Mouse (Mus musculus) kidney, adult 2 months (tissue): ENCODE data around the gene Dlg2. TPM values are rescaled to one million over a fixed set of nuclear protein-coding genes. Genes with fewer than 3 reads are reported as not detected.

Source experiments
- DNase-seq: peaks from one replicate; pipeline ENCODE4 v3.0.0; 2021
- H3K27ac ChIP-seq: fragments of 200-500 bp; 2 replicates; pipeline ENCODE4 v1.5.1; 2012; ENCODE audit warnings: low read depth, low read length, control low read depth, inconsistent platforms; ENCODE audit not compliant: insufficient read depth
- H3K27me3 ChIP-seq: fragments of 200-500 bp; replicated peaks from 2 replicates; pipeline ENCODE4 v1.6.1; 2012; ENCODE audit warnings: mild to moderate bottlenecking, moderate library complexity, low read length, inconsistent platforms; ENCODE audit not compliant: control insufficient read depth, insufficient read depth
- H3K36me3 ChIP-seq: fragments of 200-500 bp; 2 replicates; pipeline ENCODE4 v1.6.1; 2012; ENCODE audit warnings: mild to moderate bottlenecking, moderate library complexity, low read length, inconsistent platforms; ENCODE audit not compliant: control insufficient read depth, insufficient read depth
- H3K4me1 ChIP-seq: fragments of 200-500 bp; 2 replicates; pipeline ENCODE4 v1.6.1; 2011; ENCODE audit warnings: low read length; ENCODE audit not compliant: control insufficient read depth, insufficient read depth
- H3K4me3 ChIP-seq: fragments of 200-500 bp; 2 replicates; pipeline ENCODE4 v1.5.1; 2011; ENCODE audit warnings: mild to moderate bottlenecking, low read depth, low read length, control low read depth; ENCODE audit not compliant: insufficient read depth
- CTCF ChIP-seq: fragments of 200-500 bp; conservative IDR thresholded peaks from 2 replicates; pipeline ENCODE4 v1.5.1; 2011; ENCODE audit warnings: low read depth, mild to moderate bottlenecking, control low read depth, low read length, moderate library complexity, mixed read lengths; ENCODE audit not compliant: insufficient read depth, insufficient read length
- POLR2A ChIP-seq: fragments of 200-500 bp; IDR thresholded peaks from one replicate; pipeline ENCODE4 v1.6.1; 2011; ENCODE audit warnings: low read depth, low read length, control low read depth
- WGBS: fragments of 180-500 bp; shearing (Covaris S2); methylation state at CpG from one replicate; pipeline ENCODE4 v1.1.7; 2018; 5-methylcytosine and 5-hydroxymethylcytosine counted together
- polyA plus RNA-seq: library from polyadenylated mRNA; depleted of rRNA; stranded (reverse); fragments of >200 nt; gene quantifications from 2 replicates; pipeline ENCODE4 v1.2.3, GENCODE M21; 2012

Dlg2 gene
- polyA plus RNA-seq, 1 experiment = 2.1 TPM

DNA sequence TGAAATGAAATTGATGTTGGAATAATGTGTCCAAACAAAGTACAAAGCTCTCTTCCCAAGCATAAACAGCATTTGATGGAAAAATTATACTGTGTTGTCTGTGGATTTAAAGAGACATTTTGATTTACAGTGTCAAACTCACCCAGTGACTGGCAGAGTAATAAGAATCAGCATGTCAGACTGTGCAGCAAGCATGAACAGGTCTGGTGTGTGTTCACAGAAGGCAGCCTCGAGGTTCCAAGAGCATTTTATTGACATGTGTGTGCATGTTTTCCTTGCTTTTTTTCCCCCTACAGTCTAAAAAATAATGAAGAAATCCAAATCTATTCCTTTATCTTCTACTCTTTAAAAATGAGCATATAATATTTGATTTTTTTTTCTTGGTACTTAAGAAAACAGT lies 1924.1 kb downstream of the Dlg2 start:
- no peaks in the 10 kb centered on the region for H3K27me3 ChIP-seq
- H3K36me3 ChIP-seq = no peaks in the 10 kb centered on the region
- DNase-seq = no peak
- no peak overlapping the region for H3K27ac ChIP-seq
- H3K4me1 ChIP-seq = no peaks in the 10 kb centered on the region
- no peak overlapping the region for H3K4me3 ChIP-seq
- TF ChIP-seq CTCF (no peak), POLR2A (no peak)
- 38% methylated on average over 1 of the region's 1 CpGs for WGBS

DNA sequence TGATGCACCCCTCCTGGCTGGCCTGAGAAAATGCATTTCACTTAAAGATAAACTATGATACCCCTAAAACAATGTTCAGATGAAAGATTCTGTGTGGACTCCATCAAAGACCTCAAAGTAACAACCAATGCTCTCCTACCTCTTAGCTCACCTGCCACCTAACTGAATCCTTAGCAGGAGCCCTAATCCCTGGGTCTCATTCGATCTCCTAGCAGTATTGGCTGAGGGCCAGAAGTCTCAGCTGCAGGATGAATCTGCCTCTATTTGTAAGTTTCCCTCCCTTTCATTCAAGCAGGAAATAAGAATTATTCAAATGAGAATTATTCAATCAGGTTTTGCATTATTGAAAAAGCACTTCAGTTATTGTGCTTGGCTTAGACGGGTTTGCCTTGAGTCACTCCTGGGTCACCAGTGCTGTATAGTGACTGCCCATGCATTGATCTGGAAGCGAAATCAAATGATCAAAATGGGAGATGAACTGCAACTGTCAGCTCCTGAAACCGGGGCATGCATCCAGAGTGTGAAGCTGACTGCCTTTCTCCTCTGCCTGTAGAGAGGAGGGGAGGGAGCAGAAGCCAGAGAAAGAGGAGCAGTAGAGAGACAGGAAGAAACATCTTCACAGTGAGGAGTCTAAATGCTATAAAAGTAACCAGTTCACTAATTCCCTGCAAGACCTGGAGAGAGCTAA lies 1924.7 kb downstream of the Dlg2 start:
- no peak for DNase-seq
- Histone ChIP-seq H3K27me3 (no peaks in the 10 kb centered on the region), H3K4me3 (no peak overlapping the region), H3K36me3 (no peaks in the 10 kb centered on the region), H3K4me1 (no peaks in the 10 kb centered on the region), H3K27ac (no peak overlapping the region)
- WGBS = 58% methylated on average over 4 of the region's 4 CpGs
- no peak for TF ChIP-seq CTCF
- TF ChIP-seq POLR2A = no peak

DNA sequence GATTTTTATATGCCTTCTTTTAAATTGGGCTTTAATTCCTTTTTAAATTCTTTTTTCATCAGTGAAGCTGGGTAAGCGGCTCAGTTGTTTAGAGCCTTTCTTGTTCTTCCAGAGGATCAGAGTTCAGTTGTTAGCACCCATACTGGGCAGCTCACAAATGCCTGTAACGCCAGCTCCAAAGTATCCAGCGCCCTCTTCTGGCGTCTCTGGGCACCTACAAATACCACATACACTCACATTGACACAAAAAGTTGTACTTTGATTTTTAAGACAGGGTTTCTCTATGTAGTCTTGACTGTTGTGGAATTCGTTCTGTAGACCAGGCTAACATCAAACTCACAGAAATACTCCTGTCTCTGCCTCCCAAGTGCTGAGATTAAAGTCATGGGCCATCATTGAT lies 1932.0 kb downstream of the Dlg2 start:
- 70% methylated on average over 5 of the region's 5 CpGs for WGBS
- TF ChIP-seq POLR2A (no peak), CTCF (no peak)
- H3K4me3 ChIP-seq = no peak overlapping the region
- no peaks in the 10 kb centered on the region for H3K36me3 ChIP-seq
- no peaks in the 10 kb centered on the region for H3K4me1 ChIP-seq
- DNase-seq = no peak
- H3K27me3 ChIP-seq = no peaks in the 10 kb centered on the region
- H3K27ac ChIP-seq = no peak overlapping the region

DNA sequence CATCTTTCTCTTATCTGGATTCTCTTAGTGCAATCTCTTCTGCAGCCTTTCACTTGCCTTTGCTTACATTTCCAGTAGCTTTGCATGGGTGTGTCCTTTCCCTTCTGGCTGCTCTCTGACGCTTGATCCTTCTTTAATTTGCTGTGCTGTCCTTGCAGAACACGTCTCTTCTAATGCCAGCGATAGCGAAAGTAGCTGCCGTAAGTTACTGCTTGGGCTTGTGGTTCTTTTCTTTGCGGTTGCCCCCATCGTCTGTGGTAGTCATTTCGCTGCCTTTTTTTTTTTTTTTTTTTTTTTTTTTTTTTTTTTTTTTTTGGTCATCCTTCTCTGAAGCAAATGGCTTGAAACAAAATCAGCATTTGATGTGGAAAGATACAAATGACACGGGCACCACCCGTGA lies 1944.0 kb downstream of the Dlg2 start:
- Histone ChIP-seq H3K27me3 (no peaks in the 10 kb centered on the region), H3K27ac (no peak overlapping the region), H3K36me3 (no peaks in the 10 kb centered on the region), H3K4me1 (no peaks in the 10 kb centered on the region), H3K4me3 (no peak overlapping the region)
- 71% methylated on average over 10 of the region's 10 CpGs for WGBS
- no peak for DNase-seq
- no peak for TF ChIP-seq CTCF
- TF ChIP-seq POLR2A = no peak

DNA sequence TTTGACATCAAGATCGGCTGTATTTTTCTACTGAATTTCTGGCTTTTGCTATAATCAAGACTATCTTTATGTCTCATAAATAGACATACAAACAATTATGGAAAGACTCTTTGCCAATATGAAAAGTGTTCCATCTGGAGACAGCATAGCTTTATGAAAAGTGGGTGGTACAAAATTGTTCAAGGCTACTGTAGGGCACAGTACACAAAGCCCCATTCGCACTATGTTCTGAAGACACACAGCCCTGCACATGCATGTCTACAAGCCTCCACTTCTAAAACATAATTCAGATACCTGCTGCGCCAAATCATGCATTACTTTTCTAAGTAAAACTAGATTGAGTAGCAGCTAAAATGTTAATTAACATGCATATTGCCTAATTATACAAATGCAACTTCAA lies 1946.5 kb downstream of the Dlg2 start:
- H3K27me3 ChIP-seq = no peaks in the 10 kb centered on the region
- no peak overlapping the region for H3K4me3 ChIP-seq
- 90% methylated on average over 3 of the region's 3 CpGs for WGBS
- TF ChIP-seq CTCF (no peak), POLR2A (no peak)
- H3K4me1 ChIP-seq = no peaks in the 10 kb centered on the region
- no peak overlapping the region for H3K27ac ChIP-seq
- no peak for DNase-seq
- no peaks in the 10 kb centered on the region for H3K36me3 ChIP-seq

DNA sequence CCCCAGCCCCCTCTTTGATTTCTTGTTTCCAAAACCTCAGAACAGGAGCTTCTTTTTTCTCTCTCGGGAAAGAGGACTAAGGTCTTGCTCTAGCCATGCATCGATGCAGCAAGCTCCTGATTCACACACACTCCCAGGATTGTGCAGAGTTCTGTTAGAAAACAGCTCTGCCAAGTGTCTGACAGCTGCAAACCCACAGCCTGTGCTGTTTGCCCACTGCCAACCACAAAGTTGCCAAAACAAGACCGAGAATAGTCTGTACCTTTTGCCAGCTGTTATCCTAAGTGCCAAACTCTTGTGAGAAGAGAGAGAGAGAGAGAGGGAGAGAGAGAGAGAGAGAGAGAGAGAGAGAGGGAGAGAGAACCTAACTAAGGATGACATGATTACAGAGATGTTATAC lies 1948.2 kb downstream of the Dlg2 start:
- Histone ChIP-seq H3K36me3 (no peaks in the 10 kb centered on the region), H3K27me3 (no peaks in the 10 kb centered on the region), H3K27ac (no peak overlapping the region), H3K4me1 (no peaks in the 10 kb centered on the region), H3K4me3 (no peak overlapping the region)
- no peak for DNase-seq
- WGBS = 66% methylated on average over 3 of the region's 3 CpGs
- no peak for TF ChIP-seq CTCF
- TF ChIP-seq POLR2A = no peak

DNA sequence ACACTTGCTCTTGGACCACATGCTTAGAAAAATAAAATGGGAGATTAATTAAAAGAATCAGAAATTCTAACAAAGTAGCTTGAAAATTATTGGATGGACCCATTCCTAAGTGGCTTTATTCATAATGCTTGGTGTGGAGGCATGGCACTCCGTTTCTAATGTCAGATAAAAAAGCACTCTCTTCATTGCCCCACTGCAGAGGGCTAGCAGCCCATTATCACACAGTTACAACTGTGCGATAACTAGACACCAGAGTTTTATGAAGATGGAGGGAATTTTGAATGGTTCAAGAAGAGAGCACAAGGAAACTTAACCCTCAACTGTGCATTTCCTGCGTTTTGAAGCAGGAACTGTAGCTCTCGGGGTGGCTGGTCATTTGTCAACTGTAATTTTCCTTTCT lies 1950.8 kb downstream of the Dlg2 start:
- H3K36me3 ChIP-seq = no peaks in the 10 kb centered on the region
- 57% methylated on average over 4 of the region's 4 CpGs for WGBS
- no peak for DNase-seq
- H3K27me3 ChIP-seq = no peaks in the 10 kb centered on the region
- no peak overlapping the region for H3K27ac ChIP-seq
- no peak for TF ChIP-seq CTCF
- no peak overlapping the region for H3K4me3 ChIP-seq
- no peaks in the 10 kb centered on the region for H3K4me1 ChIP-seq
